8 mouse cellular contexts compared by ENCODE assay signal in the genomic region with DNA sequence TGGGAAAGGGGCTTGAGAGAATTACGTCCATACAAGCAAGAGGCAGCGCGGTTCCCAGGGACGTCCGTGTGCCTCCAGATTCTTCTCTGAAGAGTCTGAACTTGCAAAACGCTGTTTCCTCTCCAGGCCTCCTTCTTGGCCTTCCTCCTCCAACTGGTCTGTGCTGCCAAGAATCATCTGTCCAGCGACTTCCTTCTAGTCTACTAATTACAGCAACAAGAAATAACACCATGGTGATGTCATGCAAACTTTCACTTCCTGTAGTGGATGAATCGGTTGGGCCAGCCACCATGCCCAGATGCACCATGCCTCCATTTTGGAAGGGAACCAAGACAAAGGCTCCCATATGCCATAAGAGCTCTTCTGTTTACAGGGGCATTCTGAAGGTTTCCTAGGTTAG.
DNase-seq lines count a peak whose midpoint lies in the region; ATAC-seq and TF ChIP-seq lines count a peak whose summit lies in the region.

No protein-coding gene starts in this region.

- no peak for TF ChIP-seq POLR2A in thymus, adult 2 months (IDR thresholded peaks at IDR 0.05; ENCODE audit: control insufficient read depth, extremely low read depth, insufficient read depth, low read length, poor library complexity)

- 51% methylated on average over 8 of the region's 8 CpGs for WGBS in heart, embryonic 15.5 days
- 55% methylated on average over 8 of the region's 8 CpGs for WGBS in liver, embryonic 12.5 days (ENCODE audit: insufficient replicate concordance)
- WGBS in stomach, postnatal 0 days, result 47% methylated on average over 8 of the region's 8 CpGs
- 72% methylated on average over 8 of the region's 8 CpGs for WGBS in thymus, adult 2 months

- no peaks in the 10 kb centered on the region for H3K27me3 ChIP-seq in heart, embryonic 15.5 days
- H3K27me3 ChIP-seq in liver, embryonic 12.5 days (replicated peaks), result no peaks in the 10 kb centered on the region
- H3K27me3 ChIP-seq in stomach, postnatal 0 days (ENCODE audit: control insufficient read depth, insufficient read depth, low read length), result no peaks in the 10 kb centered on the region
- H3K27me3 ChIP-seq in thymus, adult 2 months (ENCODE audit: control insufficient read depth, insufficient read depth, low read length), result no peaks in the 10 kb centered on the region

- no peak for TF ChIP-seq CTCF in stomach, postnatal 0 days (IDR thresholded peaks at IDR 0.05; ENCODE audit: low read depth)
- no peak for TF ChIP-seq CTCF in thymus, adult 2 months (IDR thresholded peaks at IDR 0.05; ENCODE audit: borderline replicate concordance, control insufficient read depth, extremely low read depth, insufficient read depth, low read length, poor library complexity)

- H3K4me1 ChIP-seq in heart, embryonic 15.5 days (replicated peaks), result peaks cover 41% of the 10 kb centered on the region
- H3K4me1 ChIP-seq in liver, embryonic 12.5 days, result peaks cover 16% of the 10 kb centered on the region
- peaks cover 8% of the 10 kb centered on the region; the same call in 1 of the 2 replicates for H3K4me1 ChIP-seq in stomach, postnatal 0 days (replicated peaks; ENCODE audit: control insufficient read depth, insufficient read depth)
- H3K4me1 ChIP-seq in thymus, adult 2 months (replicated peaks; ENCODE audit: control insufficient read depth, insufficient read depth, low read length), result no peaks in the 10 kb centered on the region

- no peaks in the 10 kb centered on the region for H3K9me3 ChIP-seq in heart, embryonic 15.5 days (replicated peaks)
- H3K9me3 ChIP-seq in liver, embryonic 12.5 days (replicated peaks), result no peaks in the 10 kb centered on the region
- H3K9me3 ChIP-seq in stomach, postnatal 0 days (ENCODE audit: control insufficient read depth, low read length), result no peaks in the 10 kb centered on the region

- H3K36me3 ChIP-seq in heart, embryonic 15.5 days, result no peaks in the 10 kb centered on the region
- peaks cover 12% of the 10 kb centered on the region for H3K36me3 ChIP-seq in liver, embryonic 12.5 days
- H3K36me3 ChIP-seq in stomach, postnatal 0 days (ENCODE audit: control insufficient read depth, insufficient read depth, low read length), result peaks cover 5% of the 10 kb centered on the region; the same call in 1 of the 2 replicates
- no peaks in the 10 kb centered on the region for H3K36me3 ChIP-seq in thymus, adult 2 months (ENCODE audit: control insufficient read depth, insufficient read depth, low read length)

- H3K4me2 ChIP-seq in heart, embryonic 15.5 days, result no peak overlapping the region
- H3K4me2 ChIP-seq in liver, embryonic 12.5 days, result no peak overlapping the region
- no peak overlapping the region for H3K4me2 ChIP-seq in stomach, postnatal 0 days (replicated peaks; ENCODE audit: low read depth)

- no peak overlapping the region for H3K9ac ChIP-seq in heart, embryonic 15.5 days
- H3K9ac ChIP-seq in liver, embryonic 12.5 days, result no peak overlapping the region
- no peak overlapping the region for H3K9ac ChIP-seq in stomach, postnatal 0 days (ENCODE audit: low read length)

- peak overlapping the region; percentile 78 for H3K27ac ChIP-seq in heart, embryonic 15.5 days
- peak overlapping the region; percentile 61; the same call in 1 of the 2 replicates for H3K27ac ChIP-seq in liver, embryonic 12.5 days
- H3K27ac ChIP-seq in stomach, postnatal 0 days (replicated peaks), result peak overlapping the region; percentile 86
- H3K27ac ChIP-seq in thymus, adult 2 months (ENCODE audit: control insufficient read depth, insufficient read depth, low read length), result no peak overlapping the region

- no peak for TF ChIP-seq EP300 in stomach, postnatal 0 days (optimal IDR thresholded peaks at IDR 0.05)

- H3K4me3 ChIP-seq in heart, embryonic 15.5 days, result no peak overlapping the region
- no peak overlapping the region for H3K4me3 ChIP-seq in liver, embryonic 12.5 days
- H3K4me3 ChIP-seq in stomach, postnatal 0 days (ENCODE audit: low read depth, low read length), result no peak overlapping the region
- no peak overlapping the region for H3K4me3 ChIP-seq in thymus, adult 2 months (ENCODE audit: control insufficient read depth, insufficient read depth, low read length)

- ATAC-seq in heart, embryonic 15.5 days (replicated peaks; ENCODE audit: insufficient number of reproducible peaks, insufficient read depth, low FRiP score, low read depth), result peak; percentile 44; the same call in 1 of the 2 replicates
- no peak for ATAC-seq in liver, embryonic 12.5 days
- ATAC-seq in stomach, postnatal 0 days (ENCODE audit: low FRiP score, low TSS enrichment), result peak; percentile 80

- peak; percentile 34 for DNase-seq in ovary, postnatal 14 days (ENCODE audit: low spot score)
- no peak for DNase-seq in ovary, postnatal 10 days (ENCODE audit: low spot score)
- DNase-seq in stomach, postnatal 0 days (ENCODE audit: low spot score), result no peak
- DNase-seq in layer of hippocampus, adult 18-20 months (ENCODE audit: low spot score in 2 of 2), result no peak
- no peak for DNase-seq in thymus, adult 2 months
- DNase-seq in cerebellum, adult 11 months, result no peak
